Mouse (Mus musculus) heart, adult 2 months (tissue): Measurements from ENCODE around the gene Gsta1.

ENCODE experiments used
- CTCF ChIP-seq: fragments of 200-600 bp; IDR thresholded peaks from 2 replicates; pipeline ENCODE4 v1.8.1; 2022; ENCODE audit warnings: antibody characterized with exemption, mild to moderate bottlenecking, moderate library complexity
- EP300 ChIP-seq: fragments of 200-500 bp; IDR thresholded peaks from 2 replicates; pipeline ENCODE4 v1.6.1; 2011; ENCODE audit warnings: low read depth, low read length, control low read depth; ENCODE audit not compliant: insufficient read depth
- POLR2A ChIP-seq: fragments of 200-500 bp; IDR thresholded peaks from 2 replicates; pipeline ENCODE4 v1.6.1; 2011; ENCODE audit warnings: mild to moderate bottlenecking, low read depth, low read length, control low read depth; ENCODE audit not compliant: insufficient read depth

DNA sequence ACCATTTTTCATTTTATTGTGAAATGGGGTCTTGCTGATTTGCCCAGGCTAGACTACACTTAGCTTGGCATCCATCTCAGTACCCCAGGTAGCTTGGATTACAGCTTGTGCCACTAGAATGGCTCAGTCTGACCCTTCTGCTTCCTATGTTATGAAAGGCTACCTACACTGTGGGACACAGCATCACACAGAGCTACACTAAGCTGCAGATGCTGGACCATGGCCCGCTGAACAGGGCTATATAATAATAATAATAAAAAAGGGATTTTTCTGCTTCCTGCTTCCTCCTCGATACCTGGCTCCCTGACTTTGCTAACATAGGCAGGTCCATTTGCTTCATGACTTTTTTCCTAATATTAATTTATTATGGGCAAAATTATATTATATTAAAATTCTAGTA lies 6.0 kb upstream of the Gsta1 start:
- TF ChIP-seq POLR2A (no peak), CTCF (no peak), EP300 (no peak)
